Mouse (Mus musculus): ENCODE measurements at regions not wholly inside any gene's neighbourhood (a gene's known extent, or its start where the extent isn't known, plus 50 kb on each side); places are given as distances from the start of the nearest gene placed in this dataset.
A peak's percentile ranks its signal among the peaks of the same experiment; 100 is the strongest.
"Not testable (repeated sequence)": the region's sequence is repeated elsewhere in the genome, so short reads cannot be mapped to it uniquely, and the experiment has no call there.

DNA sequence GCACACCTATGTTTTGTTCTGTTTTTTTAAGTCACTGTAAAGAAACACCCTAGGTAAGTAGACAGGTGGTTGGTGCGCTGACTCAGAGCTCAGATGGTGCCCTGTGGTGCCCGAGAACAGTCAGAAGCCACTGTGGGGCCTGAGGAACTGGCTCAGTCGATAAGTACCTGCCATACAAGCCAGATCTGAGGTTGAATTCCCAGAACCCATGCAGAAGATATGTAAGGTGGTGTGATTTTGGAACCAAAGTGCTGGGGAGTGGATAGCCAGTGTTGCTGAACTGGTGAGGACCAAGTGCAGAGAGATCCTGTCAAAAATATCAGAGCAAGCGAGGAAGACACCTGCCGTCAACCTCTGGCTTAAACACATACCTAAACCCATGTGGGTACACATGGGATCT lies 65.4 kb downstream of the Chst1 start:
- no peak for DNase-seq (ENCODE audit: low spot score in 2 of 2)

DNA sequence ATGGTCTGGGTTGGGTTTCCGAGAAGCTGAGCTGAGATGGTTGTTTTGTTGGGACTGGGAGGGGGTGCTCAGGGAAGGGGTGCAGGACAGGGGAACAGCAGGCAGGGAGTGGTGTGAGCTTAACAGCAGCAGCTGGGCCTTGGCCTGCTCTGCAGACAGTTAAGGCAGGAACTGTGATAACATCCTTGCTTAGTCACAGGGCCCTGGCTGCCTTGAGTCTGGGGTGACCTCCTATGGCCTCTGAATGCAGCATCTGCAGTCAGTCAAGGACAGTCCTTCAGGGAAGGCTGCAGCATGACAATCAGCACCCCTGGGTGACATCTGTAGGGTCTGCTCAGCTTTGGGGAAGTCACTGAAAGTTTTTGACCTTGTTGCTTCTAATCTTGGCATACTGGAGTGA lies 67.7 kb downstream of the Chst1 start:
- DNase-seq (ENCODE audit: low spot score in 2 of 2): no peak

DNA sequence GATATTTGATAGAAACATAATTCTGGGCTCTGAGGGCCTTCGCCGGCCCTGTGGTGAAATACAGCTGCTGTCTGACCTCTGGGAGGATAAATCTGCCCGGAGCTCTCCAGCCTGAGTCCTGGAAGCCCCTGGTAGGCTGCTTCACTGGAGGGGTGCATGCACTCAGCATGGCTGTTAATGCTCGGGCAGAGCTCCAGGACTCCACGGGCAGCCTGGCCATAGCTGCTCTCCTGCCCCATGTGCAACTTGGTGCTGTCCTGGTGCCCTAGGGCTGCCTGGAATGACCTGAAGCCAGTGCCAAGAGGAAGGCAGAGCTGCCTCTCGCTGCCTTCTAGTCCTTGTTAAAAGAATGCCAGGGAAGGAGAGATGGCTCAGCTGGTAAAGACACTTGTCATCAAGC lies 68.2 kb downstream of the Chst1 start:
- no peak for DNase-seq (ENCODE audit: low spot score in 2 of 2)

DNA sequence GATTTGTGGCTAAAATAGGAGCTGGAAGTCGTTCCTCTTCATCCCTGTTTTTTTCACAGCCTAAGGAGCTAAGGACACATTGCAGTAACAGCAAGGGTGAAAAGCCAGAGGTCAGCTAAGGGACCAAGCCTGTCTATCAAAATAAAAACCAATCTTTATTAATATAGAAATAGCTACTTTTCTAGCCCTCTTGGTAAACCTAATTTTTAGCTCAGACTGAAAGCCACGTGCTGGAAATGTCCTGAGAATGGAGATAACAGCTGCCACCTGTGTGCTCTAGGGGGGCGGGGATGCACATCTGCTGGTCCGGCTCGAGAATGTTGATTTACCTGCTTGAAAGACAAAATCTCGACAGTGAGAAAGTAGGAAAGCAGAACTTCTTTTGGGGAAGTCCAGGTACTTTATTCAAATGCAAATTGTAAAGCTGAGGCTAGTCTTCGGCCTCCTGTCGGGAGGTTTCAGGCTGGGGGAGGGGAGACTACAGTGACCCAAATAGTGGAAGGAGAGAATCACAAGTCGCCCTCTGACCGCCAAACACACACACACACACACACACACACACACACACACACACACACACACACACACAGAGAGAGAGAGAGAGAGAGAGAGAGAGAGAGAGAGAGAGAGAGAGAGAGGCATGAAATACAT lies 70.0 kb downstream of the Chst1 start:
- not testable (repeated sequence) for DNase-seq (ENCODE audit: low spot score in 2 of 2)

DNA sequence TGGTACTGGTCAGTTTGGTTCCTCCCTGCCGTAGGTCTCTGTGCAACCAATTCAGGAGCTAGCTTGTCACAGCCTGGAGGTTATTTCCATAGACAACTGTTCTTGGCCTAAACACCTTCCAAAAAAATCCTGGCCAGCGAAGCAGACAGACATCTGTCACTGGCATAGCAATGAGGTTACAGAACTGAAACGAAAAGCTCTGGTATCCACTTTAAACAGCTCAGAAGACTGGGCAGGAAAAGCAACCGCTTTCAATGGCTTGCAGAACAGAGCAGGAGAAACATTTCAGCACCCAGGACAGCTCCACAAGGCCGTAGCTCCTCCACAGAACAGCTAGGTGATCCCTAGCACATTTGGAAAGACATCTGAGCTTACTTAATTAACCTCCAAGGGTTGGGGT lies 72.1 kb downstream of the Chst1 start:
- DNase-seq (ENCODE audit: low spot score in 2 of 2): no peak

DNA sequence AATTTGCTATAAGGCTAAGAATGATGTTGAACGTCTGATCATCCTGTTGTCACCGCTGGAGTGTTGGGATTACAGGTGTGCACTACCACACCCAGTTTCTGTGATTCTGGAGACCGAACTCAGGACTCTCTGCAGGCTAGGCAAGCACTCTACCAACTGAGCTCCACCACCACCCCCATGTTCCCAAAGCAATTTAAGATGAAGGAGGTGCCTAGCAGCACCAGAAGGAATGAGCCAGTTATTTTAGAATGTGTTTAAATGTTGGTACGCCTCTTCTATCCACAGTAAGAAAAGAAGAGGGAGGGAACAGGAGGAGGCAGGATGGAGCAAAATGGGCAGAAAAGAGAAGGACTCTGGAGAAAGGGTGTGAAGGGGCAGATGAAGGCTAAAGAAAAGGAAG lies 72.6 kb downstream of the Chst1 start:
- peak in 1 of 2 experiments; percentile 40 for DNase-seq (ENCODE audit: low spot score in 2 of 2)

DNA sequence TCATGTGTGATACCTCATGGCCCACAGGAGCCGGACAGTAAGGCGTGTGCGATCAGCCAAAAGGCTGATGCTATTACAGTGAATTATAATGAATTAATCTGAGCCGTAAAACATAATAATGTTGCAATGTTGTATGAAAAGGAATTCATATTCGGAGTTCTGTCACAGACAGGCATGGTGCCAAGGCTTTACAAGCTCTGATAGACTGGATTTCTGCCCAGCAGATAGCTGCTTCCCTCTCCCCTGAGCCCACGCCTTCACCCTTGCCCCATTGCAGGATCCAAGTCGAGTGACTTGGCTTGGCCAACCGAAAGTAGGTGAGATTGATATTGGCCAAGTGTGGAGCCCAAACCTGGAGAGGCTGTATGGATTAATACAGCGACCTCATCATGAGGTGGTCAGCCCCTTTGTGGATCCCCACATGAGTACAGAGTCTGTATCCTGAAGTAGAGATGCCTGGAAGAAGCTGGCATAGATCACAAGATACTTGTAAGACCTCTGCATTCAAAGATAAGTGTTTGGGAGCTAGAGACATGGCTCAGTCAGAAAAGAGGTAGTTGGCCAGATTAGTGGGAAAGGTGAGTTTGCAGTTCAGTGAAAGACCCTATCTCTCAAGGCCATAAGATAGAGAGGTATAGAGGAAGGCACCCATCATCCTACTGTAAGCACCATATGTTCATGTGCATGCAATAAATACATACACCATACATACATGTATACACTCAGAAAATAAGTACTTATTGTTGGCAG lies 73.7 kb downstream of the Chst1 start:
- DNase-seq (ENCODE audit: low spot score in 2 of 2): no peak

DNA sequence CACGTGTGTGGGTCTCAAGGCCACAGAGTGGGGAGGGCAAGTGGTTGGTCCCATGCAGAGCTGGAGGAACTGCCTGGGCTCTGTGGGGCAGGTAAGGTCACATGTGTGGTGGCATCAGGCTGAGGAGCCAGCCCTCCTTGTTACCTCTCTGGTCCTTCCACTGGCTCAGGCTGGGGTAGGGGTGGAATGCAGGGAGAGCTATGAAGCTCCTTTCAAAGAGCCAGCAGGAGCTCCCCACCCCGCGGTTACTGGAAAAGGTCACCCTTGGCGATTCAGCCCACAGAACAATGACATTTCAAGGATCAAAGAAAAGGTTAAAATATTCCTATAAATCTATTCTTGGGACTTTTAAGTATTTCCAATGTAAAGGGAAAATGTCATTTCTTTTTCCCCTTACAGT lies 74.4 kb downstream of the Chst1 start:
- no peak for DNase-seq (ENCODE audit: low spot score in 2 of 2)

DNA sequence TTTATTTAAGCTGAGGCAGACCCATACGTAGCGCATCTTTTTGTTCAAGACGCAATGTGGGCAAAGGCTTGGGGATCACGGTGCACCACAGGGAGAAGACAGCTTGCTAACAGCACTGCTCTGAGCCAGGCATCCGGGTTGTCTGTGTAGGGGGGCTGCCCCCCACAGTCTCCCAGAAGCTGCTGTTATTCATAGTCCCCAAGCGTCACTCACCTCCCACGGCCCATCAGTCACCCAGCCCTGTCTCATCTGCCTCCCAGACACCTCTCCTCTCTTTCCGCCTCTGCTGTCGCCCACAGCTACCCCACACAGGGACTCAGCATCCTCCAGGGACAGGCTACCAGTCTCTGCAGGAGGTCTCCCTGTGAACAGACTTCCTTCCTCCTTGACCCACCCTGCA lies 75.7 kb downstream of the Chst1 start:
- DNase-seq (ENCODE audit: low spot score in 2 of 2): peak; percentile 56 to 66

DNA sequence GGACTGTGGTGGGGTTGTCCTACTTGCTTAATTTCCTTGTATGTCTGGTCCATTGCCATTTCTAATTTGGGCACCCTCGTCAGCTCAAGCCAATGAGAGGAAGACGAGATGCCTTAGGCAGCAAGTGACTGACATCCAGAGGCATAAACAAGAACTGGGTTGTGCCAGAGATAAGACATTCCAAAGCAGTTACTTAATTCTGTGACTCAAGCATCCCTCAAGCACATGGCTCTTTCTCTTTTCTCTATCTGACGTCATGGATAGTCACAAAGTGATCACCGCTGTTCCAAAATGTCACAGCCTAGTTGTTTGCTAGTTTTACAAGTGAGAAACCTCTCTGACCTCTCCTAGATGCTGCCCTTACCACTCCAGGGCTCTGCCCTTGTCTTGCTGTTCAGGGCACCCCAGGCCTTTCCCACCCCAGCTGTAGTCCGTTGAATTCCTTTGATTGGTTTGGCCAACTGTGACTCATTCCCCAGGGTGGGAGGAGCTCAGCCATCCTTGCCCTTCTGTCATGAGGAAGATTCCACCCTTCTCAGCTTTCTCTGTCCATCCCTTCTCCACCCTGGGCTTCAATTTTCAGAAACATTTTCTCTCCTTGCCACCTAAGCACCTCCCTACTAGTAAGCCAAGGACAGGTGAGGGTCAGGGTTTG lies 78.9 kb downstream of the Chst1 start:
- DNase-seq (ENCODE audit: low spot score in 2 of 2): no peak

DNA sequence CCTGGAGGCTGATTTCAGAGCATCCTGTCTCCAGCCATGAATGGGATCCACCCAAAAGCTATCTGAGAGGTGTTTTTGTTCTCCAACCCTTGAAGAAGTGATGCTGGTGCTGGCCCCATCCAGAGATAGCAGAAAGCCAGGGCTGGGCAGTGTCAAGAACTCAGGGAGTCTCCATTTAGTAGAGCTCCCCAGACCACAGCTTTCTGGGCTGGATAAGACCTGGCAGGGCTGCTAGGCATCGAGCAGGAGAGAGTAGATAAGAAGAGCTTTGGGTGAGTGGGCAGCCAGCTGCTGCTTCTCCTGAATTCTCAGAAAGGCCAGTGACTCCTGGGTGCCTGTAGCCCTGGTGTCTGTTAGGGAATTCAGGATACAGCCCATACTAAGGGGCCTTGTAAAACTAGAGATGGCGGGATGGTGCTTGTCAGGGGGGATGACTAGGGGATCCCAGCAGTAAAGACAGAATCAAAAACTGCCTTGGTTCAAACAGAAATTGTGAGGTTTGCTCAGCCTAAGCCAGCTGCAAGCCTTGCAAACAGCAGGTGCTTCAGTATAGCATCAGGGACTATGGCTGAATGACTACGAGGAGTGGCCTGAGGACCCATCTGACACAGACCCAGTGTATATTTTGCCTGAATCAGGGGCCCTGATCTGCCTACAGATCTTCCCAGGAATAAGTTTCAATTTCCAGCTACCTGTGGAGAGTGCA lies 79.6 kb downstream of the Chst1 start:
- DNase-seq (ENCODE audit: low spot score in 2 of 2): no peak

DNA sequence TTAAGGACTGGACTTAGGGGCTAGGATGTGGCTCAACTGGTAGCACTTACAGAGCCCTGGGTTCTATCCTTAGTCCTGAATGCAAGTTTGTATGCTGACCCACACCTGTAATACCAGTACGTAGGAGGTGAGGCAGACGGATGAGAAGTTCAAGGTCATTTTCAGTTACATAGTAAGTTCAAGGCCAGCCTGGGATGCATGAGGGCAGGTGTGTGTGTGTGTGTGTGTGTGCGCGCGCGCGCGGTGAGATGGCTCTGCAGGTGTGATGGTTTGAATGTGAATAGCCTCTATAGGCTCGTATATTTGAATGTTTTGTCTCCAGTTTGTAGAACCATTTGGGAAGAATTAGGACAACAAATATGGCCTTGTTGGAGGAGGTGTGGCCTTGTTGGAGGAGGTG lies 82.7 kb downstream of the Chst1 start:
- no peak for DNase-seq (ENCODE audit: low spot score in 2 of 2)

DNA sequence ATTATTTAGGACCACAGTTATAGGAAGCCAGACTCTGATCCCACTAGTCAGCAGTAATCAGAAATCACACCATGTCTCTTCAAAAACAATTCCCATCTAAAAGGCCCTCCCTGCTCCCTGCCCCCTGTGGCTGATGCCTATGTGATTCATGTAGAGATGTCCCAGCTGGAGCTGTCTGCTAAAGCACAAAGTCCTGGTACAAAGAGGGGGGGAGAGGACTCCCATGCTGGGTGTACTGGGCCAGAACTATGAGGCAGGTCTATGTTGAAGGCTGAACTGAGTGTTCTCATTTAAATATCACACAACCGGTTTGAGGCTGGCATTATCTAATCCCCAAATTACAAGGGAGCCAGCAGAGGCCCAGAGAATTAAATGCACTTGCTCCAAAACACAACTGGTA lies 88.2 kb downstream of the Chst1 start:
- no peak for DNase-seq (ENCODE audit: low spot score in 2 of 2)

DNA sequence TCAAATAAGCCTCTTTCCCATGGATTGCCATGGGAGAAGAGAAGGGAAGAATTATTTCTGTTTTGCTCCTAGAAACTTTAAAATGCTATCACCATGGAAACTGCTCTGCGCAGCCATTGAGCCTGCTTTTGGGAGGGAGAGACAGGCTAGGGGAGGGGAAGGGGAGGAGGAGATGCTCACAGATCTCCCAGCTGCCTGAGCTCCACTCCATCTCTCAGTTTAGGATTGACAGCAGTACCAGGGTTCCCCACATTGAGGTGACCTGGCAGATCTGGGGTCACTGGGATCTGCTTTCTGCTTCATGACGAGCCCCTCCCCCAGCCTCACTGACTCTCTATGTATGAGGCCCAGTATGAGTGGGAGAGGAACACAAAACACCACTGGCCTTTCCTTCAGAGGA lies 89.7 kb downstream of the Chst1 start:
- peak in 1 of 2 experiments; percentile 47 for DNase-seq (ENCODE audit: low spot score in 2 of 2)

DNA sequence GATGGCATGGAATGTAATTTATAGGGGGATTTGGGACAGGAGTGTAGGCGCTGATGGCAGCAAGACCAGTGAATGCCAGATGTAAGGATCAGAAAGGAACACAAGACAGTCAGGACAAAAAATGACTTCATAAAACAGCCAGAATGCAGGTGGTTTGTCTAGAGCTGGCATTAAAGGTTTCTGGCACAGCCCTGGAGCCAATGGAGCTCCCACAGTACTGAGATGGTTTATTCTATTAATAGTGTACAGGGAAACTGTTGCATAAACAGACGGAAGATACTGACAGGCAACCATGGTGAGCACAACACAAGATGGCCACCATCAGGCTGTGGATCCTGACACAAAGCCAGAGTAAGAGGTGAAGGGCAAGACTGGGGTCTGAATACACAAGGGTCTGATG lies 90.8 kb downstream of the Chst1 start:
- no peak for DNase-seq (ENCODE audit: low spot score in 2 of 2)

DNA sequence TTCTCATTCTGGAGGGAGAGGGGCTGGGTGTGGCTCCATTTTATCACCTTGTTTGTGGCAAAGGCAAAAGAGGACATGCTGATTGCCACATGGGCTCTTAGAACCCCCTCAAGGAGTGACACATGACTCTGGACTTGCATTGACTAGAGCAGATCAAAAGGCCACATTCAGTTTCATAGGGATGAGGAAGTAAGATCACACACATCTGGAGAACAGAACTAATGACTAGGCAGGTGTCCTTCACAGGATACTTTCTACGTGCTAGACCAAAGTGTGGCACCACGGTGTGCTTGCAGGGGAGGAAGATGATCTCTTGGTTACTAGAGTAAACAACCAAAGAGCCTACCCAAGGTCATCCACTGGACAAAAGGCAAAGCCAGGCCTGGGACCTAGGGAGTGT lies 91.9 kb downstream of the Chst1 start:
- DNase-seq (ENCODE audit: low spot score in 2 of 2): no peak

DNA sequence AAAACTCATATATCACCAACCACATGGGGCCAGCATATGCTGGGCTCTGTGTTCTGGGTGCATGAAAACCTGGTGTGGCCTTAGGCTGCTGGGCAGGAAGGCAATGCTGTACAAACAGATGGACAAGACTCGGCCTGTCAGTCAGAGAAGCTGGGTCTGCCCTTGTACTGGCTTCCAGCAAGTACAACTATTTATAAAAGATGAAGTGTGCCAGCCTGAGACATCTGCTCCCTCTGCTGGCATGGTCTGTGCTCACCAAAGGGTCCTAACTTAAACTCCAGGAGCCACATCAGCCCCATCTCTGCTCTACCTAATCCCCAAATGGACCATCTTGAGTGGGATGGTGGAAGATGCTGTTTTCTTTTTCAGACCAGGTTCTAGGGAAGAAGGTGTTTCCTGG lies 93.1 kb downstream of the Chst1 start:
- peak in 1 of 2 experiments; percentile 58 for DNase-seq (ENCODE audit: low spot score in 2 of 2)

DNA sequence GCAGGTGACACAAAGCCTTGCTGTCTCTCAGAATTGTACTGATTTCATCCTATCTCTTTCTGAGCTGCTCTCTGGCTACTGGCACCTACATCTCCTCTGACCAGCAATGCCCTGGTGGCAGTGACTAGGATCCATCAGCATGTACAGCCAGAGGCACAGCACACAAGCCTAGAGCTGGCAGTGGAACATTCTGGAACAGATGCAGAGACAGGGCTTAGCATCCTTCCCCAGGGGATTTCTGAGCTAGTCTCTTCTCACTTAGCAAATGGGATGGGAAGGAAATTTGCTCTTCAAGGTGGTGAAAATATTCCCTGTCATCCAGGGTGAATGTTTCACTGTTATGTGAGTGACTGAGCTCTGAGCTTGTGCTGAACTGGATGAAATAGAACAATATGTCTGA lies 93.5 kb downstream of the Chst1 start:
- no peak for DNase-seq (ENCODE audit: low spot score in 2 of 2)

DNA sequence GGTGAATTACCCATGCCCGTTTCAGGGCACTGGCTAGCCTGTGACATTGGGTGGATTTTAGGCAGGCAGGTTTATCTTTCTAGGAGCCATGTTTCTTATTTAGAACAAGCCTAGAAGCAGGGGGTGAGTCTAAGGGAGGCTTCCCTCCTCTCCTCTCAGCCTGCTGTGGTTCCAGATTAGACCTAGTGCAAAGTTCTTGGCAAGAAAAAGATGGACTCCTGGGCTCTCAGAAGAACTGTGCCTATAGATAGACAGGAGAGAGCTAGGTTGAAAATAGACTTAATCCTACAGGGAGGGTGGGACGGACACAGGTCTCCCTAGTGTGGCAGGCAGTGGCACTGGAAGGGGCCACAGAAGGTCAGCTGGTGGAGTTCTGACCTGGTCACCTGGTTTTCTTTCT lies 95.3 kb downstream of the Chst1 start:
- no peak for DNase-seq (ENCODE audit: low spot score in 2 of 2)

DNA sequence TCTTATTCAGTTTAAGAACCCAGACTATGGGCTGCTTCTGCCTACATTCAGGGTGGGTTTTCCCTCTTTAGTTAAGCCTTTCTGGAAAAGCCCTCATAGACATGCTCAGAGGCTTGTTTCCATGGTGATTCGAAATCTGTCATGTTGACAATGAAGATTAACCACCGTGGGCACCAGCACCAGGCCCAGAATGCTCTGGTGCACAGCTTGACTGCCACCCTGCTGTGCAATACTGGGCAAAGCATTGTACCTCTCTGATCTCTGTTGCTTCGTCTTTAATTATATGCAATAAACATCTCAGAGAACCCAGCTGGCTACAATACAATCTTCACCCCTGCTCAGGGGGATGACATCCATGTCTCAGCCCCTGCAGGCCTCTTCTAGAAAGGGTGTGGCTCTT lies 96.4 kb downstream of the Chst1 start:
- no peak for DNase-seq (ENCODE audit: low spot score in 2 of 2)

DNA sequence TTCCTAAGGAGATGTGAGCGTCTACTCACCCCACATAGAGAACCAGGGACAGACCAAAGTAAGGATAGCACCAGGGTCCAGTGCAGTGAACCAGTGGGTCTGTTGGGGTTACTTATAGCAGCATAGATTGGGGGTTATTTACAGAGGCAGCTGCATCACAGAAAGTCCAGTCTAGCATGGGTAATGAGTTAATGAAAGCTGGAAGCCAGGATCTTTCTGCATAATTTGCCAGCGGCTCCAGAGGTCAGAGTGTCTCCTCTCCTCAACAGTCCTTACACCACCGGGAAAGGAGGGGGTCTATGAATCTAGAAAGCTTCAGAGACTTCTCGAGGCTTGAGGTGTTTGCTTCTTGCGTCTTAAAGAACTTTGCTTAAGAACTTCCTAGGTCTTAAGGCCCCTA lies 98.2 kb downstream of the Chst1 start:
- DNase-seq (ENCODE audit: low spot score in 2 of 2): no peak

DNA sequence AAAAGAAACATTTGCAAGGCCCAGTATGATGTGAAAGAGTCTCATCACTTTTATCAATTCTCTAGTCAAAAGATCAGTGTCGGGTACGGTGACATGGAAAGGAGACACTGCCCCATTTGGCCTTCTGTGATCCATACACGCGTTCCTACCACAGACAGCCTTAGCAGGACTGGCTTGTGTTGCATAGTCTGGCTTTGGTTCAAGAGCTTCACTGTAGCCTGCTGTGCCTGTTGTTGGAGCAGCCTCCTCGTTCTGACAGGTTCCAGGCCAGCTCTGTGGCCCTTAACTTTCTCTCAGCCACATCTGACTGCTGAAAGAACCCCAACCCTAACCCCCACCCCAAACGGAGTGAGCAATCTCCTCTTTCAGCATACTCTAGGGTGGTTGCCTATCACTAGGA lies 99.9 kb downstream of the Chst1 start:
- no peak for DNase-seq (ENCODE audit: low spot score in 2 of 2)

DNA sequence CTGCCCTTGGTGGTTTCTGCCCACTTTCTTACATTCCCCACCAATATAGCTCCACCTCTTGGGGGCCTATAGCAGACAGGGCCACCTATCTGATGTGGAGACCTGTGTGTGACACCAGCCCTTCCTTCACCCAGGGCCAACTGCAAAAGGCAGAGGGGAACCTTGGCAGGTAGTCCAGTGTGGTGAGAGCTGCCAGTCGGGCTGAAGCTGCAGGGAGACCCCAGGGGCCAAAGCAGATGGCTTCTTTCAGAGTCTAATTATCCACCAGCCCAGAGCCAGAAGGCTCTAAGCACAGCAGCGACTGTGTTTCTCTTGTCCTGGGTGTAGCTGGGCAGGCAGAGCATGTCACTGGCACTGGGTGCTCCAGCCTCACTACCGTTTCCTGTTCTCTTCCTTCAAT lies 104.5 kb downstream of the Chst1 start:
- no peak for DNase-seq (ENCODE audit: low spot score in 2 of 2)
